Mouse (Mus musculus): Measurements from ENCODE around the gene Jag2.
A peak's percentile ranks its signal among the peaks of the same experiment; 100 is the strongest.

Gene Jag2

GRCm38 (mm10) chr12:112929562-112930352 lies at the start of gene Jag2:
Jag2 (minus strand) TSS chr12:112929776.
- DNase-seq (ENCODE audit: low spot score in 2 of 2) = peak in 1 of 2 experiments; percentile 76

DNA sequence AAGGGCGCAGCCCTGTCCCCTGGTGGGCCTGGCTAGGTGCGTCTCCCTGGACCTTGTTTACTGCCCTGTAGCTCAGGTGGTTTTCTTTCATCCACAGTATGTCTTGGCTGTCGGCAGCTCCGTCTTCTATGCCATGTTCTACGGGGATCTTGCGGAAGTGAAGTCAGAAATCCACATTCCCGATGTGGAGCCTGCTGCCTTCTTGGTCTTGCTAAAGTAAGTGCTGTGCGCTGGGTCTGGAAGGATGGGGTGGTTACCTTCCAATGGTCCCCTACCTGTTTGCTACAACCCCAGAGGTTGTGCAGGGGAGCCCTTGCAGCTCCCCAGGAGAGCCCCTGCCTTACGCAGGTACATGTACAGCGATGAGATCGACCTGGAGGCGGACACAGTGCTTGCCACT lies 47.6 kb upstream of the Jag2 start:
- peak in 1 of 2 experiments; percentile 42 for DNase-seq (ENCODE audit: low spot score in 2 of 2)

DNA sequence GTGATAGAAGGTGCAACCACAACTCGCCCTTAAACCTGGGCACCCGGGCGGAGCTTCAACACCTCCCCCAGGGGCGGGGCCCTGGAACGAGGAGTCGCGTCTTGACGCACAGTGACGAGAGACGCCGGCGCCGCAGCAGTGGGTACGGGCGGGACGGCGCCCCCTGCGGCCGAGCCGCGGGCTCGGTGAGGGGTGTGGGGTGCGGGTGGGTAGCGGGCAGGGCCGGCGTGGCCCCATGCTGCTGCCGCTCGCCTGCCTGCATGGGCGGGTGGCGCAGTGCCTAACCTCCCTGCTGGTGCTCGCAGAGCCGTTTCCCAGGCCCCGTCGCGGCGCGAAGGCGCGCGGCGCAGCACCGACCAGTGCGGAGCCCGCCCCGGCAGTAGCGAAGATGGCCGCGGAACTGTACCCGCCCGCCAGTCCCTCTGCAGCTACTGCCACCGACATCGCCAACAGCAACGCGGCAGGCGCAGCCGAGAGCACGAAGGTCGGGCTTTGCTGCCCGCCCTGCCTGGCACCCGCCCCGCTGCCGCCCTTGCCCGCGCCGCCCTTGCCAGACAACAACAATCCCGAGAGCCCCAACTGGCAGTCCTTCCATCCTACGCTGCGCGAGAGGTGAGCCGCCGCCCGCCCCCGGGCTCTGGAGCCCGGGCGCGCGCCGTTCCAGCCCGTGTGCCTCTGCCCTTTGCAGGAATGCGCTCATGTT lies 46.9 kb upstream of the Jag2 start, which contains the start of gene Btbd6:
TSS of gene Btbd6 (plus strand) at position 112 of the 703 bp plus-strand sequence.
- peak; percentile 62 to 88 for DNase-seq (ENCODE audit: low spot score in 2 of 2)

DNA sequence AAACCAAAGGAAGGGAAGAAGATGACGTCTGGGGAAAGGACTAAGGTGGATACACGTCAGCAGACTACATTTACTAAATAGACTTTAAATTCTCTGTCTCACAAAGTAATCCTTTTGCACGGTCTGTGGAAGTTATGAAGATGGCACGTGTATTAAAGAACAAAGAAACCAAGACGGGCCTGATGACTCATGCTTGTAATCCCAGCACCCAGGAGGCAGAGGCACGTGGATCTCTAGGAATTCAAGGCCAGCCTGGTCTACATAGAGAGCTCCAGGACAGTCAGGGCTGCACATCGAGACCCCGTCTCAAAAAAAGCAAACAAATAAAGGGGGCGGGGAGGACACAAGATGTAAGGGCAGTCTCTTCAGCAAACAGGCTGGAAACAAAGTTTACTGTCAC lies 45.2 kb upstream of the Jag2 start:
- no peak for DNase-seq (ENCODE audit: low spot score in 2 of 2)

- no peak for DNase-seq (ENCODE audit: low spot score in 2 of 2)
These were observed 40.0 kb upstream of the Jag2 start for GRCm38 (mm10) chr12:112969616-112970015.

DNA sequence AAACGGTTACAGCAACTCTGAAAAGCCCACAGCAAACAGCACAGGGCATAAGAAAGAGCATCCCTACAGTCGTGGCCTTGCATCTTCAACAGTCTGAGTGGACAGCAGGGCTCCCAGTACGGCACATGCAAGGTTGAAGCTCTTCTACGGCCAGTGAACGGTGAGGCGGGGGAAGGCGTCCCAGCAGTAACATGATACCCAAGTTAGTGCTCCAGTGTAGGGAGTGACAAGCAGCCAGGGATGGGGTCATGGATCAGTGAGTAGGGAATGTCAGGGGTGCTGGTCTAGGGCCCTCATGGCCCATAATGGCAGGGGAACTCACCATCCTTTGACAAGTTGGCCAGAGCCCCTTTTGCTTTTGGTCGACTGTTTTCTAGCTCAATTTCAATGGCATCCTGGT lies 39.4 kb upstream of the Jag2 start:
- no peak for DNase-seq (ENCODE audit: low spot score in 2 of 2)

DNA sequence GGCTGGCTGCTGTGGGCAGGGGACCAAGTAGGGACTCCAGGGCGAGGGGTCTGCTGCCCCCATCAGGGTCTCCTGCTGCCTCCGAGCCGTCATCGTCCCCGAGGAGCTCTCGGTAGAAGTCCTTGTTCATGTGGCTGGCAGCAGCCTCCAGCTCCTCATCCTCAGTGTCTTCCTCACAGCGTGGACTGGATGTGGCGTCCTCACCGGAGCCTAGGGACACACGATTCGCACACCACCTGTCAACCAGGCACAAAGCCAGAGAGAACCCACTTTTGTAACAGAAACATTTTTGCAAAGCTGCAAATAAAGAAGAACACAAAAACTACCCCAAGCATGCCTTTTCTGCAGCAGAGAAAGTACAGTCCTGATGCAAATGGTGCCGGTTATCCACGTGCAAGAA lies 36.2 kb upstream of the Jag2 start:
- DNase-seq (ENCODE audit: low spot score in 2 of 2) = no peak

DNA sequence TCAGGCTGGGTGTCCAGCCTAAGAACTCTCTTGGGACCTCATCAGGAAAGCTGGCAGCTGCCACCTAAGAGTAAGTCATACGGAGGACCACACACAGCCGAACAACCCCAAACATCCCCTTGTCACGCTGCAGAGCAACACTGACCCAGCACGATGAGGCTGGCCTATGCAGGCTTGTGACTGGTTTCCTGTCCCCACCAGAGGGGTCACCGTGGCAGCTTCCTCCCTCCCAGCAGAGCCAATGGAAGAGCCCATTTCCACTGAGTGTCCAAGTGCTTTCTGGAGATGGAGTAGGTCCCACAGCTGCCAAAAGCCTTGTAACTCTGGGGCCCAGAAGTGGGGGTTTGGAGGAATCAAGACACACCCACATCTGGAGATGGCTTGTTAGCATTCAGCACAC lies 32.3 kb upstream of the Jag2 start:
- no peak for DNase-seq (ENCODE audit: low spot score in 2 of 2)

DNA sequence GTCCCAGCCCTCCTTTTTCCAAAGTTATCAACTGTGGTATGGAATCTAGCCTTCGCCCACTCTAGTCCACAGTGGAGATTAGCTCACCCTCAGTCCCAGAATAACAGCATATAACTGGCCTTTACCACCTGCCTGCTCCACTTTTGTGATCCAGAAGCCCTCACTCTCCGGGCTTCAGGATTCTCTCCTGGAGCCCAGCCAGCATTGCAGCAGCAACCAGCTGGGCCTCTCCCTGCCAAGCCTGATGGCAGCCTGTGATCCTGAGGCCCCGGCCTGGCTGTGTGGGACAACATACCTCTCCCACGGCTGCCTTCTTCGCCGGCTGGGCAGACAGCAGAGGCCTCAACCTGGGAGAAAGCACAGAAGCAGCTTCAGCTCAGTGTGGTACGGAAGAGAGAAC lies 31.9 kb upstream of the Jag2 start:
- no peak for DNase-seq (ENCODE audit: low spot score in 2 of 2)

DNA sequence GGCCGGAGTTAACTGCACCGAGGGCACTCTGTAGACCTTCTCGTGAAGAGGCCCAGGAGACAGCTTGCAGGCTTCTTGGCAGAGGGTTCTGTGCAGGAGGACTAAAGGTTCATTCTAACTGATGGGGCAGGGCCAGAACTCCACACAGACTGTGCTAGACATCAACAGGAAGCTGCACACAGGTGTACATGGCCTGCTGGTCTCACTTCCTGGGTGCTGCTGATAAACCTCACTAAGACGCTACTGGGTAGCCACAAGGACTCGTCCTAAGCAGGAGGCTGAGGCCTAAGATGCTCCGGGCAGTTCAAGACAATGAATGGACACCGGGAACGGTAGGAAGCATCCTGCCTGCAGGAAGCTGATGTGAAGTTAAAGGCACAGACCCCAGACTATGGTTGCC lies 29.8 kb upstream of the Jag2 start:
- DNase-seq (ENCODE audit: low spot score in 2 of 2) = no peak

DNA sequence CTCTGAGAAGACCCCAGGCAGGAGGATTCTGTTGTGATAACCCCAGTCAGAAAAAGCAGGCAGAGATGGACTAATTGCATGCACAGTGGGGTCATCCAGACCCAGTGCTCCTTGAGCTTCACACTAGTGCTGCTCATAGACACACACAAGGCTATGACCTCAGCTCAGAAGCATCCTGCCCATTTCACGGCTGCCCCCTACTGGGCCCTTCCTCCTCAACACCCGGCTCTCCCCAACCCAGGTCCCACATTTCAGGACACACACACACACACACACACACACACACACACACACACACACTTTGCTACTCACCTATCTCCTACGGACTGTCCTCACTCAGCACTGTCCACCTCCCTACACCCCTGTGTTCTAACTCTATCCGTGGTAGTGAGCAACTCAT lies 28.7 kb upstream of the Jag2 start:
- no peak for DNase-seq (ENCODE audit: low spot score in 2 of 2)

DNA sequence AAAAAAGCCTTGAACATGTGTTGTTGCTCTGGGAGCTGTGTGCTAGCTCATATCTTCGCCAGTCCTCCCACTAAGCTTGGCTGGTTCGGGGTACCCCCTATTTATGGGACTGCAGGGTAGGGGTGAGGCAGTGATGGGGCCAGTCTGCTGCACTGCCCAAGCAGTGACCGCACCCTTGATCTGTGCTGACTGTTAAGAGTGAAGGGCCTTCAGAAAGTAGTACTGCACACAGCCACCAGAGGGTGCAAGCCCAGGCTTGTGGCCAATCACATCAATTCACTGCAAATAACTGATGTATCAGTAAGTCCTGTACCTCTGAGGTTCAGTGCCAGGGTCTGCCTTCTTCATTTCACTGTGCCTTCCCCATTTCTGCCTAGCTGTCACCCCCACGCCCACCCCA lies 26.2 kb upstream of the Jag2 start:
- peak in 1 of 2 experiments; percentile 83 for DNase-seq (ENCODE audit: low spot score in 2 of 2)

- DNase-seq (ENCODE audit: low spot score in 2 of 2) = no peak
These were observed 23.5 kb upstream of the Jag2 start for GRCm38 (mm10) chr12:112952926-112953565.

- DNase-seq (ENCODE audit: low spot score in 2 of 2) = no peak
These were observed 22.9 kb upstream of the Jag2 start for GRCm38 (mm10) chr12:112952433-112952832.

DNA sequence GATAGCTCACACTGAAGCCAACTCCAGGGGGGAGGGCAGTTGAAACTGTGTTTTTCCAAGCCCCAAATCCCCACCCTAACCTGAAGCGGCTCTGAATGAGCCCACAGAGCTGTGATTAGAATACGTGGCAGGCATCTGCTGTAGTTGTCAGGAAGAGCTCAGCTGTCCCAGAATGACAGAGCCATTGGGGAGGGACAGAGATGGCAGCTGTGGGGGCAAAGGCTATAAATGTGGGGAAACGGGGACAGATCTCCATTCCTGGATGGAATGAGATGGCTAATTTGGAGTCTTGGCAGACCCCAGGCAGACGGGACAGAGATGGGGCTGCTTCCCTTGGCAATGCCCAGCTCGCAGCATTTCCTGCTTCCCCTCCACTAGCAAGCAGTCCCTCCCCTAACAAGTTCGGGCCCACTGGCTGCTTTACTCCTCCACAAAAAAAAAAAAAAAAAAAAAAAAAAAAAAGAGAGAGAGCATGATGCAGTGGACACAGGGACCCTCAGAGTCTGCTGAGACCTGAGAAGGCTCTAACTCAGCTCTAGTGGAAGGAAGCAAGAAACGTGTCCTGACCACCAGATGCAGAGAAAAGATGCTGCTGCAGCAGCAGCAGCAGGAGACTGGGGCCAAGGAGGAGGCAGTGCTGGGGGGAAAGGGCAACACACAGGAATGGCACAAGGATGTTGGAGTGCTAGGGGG lies 21.7 kb upstream of the Jag2 start:
- no peak for DNase-seq (ENCODE audit: low spot score in 2 of 2)

- no peak for DNase-seq (ENCODE audit: low spot score in 2 of 2)
These were observed 21.2 kb upstream of the Jag2 start for GRCm38 (mm10) chr12:112950761-112951129.

DNA sequence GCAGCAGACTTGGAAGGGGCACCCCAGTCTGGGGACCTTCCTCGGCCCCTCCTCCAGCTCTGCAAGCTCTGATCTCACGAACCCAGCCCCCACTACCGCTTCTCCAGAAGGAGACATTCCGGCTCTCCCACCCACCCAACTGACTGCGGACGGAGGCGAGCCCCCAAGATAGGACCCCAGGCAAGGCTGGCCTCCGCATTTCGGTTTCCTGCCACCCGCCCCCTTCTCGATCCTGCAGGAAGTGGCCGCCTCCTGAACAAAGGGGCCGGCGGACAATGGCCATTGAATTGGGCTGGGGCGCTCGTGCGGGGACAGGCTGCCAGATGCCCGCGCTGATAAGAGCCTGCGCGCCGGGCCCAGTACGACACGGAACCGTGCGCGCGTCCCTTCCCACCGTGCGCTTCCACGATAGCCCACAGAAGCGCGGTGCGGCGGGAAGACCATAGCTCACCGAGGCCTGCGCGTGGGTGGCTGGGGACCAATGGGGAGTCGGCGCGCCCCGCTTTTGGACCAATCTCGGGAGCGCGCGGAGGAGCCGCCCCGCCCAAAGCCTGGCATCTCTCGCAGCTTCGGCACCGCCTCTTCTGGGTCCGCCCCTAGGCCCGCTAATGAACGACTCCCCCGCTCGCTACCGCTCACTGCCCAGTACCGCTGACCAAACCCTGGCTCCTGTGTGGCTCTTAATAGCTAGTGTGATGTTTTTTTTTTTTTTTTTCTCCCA lies 20.6 kb upstream of the Jag2 start:
- DNase-seq (ENCODE audit: low spot score in 2 of 2) = peak; percentile 84 to 93

DNA sequence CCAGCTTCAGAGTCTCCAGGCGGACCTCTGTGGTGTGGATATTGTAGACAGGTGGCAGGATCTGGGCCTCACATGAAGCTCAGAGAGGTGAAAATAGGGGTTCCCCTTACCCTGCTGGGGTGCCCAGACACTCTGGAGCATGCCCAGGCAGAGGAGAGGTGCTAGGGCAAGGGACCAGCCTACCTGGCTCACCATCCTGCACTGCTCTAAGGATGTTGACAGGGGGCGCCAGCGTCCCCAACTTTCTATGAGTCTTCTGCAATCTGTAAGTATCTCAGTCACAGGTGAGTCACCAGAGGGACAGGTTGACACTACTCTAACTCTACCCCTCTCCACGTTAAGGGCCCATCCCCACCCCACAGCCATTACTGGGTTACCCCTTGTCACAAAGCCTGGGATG lies 17.7 kb upstream of the Jag2 start:
- no peak for DNase-seq (ENCODE audit: low spot score in 2 of 2)

GRCm38 (mm10) chr12:112943669-112944068 lies 14.1 kb upstream of the Jag2 start:
- DNase-seq (ENCODE audit: low spot score in 2 of 2) = no peak

- peak in 1 of 2 experiments; percentile 60 for DNase-seq (ENCODE audit: low spot score in 2 of 2)
These were observed 12.5 kb upstream of the Jag2 start, which contains the start of gene Nudt14 for GRCm38 (mm10) chr12:112941776-112942713. Nudt14 (minus strand) TSS chr12:112942124.

All from left cerebral cortex, adult 9 months (tissue).